Mouse (Mus musculus): ENCODE measurements around the gene Tmem106c.

The Tmem106c gene

GRCm38 (mm10) chr15:97963989-97964835, at the start of gene Tmem106c:
Gene Tmem106c (plus strand): TSS chr15:97964200.
- peak; percentile 72 for DNase-seq (ENCODE audit: low read depth, low spot score)

GRCm38 (mm10) chr15:97914331-97914747, 49.7 kb upstream of the Tmem106c start:
- no peak for DNase-seq (ENCODE audit: low read depth, low spot score)

- no peak for DNase-seq (ENCODE audit: low read depth, low spot score)
Measured at GRCm38 (mm10) chr15:97917994-97918393, 46.0 kb upstream of the Tmem106c start.

DNA sequence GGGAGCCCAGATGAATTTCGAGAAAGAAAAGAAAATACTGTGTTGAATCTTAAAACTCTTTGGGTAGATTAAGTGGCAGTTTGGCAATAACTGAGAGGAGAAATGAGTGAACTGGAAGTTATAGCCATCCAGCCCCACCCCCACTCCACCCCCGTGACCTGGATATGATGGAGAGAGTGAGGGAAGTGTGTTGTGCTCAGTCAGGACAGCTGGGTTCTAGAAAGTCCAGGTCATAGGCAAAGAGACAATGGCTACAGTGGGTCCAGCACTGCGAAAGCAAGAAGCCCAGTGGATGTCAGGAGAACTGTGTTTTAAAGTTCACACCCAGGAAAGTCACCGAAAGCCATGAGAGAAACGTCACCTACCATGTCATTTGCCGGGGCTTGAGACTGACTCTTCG, 44.8 kb upstream of the Tmem106c start:
- no peak for DNase-seq (ENCODE audit: low read depth, low spot score)

GRCm38 (mm10) chr15:97920306-97920705, 43.7 kb upstream of the Tmem106c start:
- DNase-seq (ENCODE audit: low read depth, low spot score), result no peak

GRCm38 (mm10) chr15:97921796-97922195, 42.2 kb upstream of the Tmem106c start:
- DNase-seq (ENCODE audit: low read depth, low spot score), result no peak

- DNase-seq (ENCODE audit: low read depth, low spot score), result no peak
Measured at GRCm38 (mm10) chr15:97922421-97922820, 41.6 kb upstream of the Tmem106c start.

DNA sequence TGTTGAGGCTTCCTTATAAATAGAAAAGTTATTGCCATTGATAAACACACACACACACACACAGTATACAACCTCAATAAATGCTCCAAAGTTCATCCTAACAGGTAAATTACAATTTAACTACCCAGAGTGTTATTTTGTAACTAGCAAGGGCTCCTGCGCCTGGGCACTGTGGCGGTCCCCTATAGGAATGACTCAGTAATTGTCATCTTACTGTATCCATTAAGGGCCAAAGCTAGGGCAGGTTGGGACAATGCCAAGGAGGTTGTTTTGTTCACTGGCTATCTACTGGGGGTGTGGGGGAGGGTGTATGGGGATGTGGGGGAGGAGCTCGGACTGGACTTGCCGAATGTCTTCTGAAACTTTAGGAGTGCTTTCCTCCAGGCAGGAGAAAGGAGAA, 37.0 kb upstream of the Tmem106c start:
- DNase-seq (ENCODE audit: low read depth, low spot score), result no peak

- no peak for DNase-seq (ENCODE audit: low read depth, low spot score)
Measured at GRCm38 (mm10) chr15:97927821-97928220, 36.2 kb upstream of the Tmem106c start.

GRCm38 (mm10) chr15:97929259-97929824, 34.7 kb upstream of the Tmem106c start:
- no peak for DNase-seq (ENCODE audit: low read depth, low spot score)

GRCm38 (mm10) chr15:97932441-97932840, 31.6 kb upstream of the Tmem106c start:
- DNase-seq (ENCODE audit: low read depth, low spot score), result no peak

- no peak for DNase-seq (ENCODE audit: low read depth, low spot score)
Measured at GRCm38 (mm10) chr15:97938580-97938979, 25.4 kb upstream of the Tmem106c start.

GRCm38 (mm10) chr15:97940088-97940487, 23.9 kb upstream of the Tmem106c start:
- DNase-seq (ENCODE audit: low read depth, low spot score), result no peak

- no peak for DNase-seq (ENCODE audit: low read depth, low spot score)
Measured at GRCm38 (mm10) chr15:97941306-97941705, 22.7 kb upstream of the Tmem106c start.

DNA sequence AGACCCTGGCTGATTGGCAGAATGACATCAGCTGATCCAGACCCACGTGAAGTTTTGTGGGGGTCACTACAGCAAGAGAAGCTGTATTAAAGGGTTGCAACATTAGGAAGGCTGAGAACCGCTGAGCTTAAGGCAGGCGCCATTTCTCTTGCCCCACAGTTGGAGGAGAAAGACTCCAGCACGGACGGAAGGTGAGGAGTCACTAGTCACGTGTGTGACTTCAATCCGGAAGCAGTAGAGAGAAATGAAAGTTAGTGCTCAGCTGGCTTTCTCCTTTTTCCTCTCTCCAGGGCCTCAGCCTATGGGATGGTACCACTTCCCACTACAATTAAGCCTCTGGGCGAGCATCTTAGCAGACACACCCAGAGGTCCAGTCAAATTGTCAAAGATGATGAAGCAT, 21.5 kb upstream of the Tmem106c start:
- DNase-seq (ENCODE audit: low read depth, low spot score), result no peak

DNA sequence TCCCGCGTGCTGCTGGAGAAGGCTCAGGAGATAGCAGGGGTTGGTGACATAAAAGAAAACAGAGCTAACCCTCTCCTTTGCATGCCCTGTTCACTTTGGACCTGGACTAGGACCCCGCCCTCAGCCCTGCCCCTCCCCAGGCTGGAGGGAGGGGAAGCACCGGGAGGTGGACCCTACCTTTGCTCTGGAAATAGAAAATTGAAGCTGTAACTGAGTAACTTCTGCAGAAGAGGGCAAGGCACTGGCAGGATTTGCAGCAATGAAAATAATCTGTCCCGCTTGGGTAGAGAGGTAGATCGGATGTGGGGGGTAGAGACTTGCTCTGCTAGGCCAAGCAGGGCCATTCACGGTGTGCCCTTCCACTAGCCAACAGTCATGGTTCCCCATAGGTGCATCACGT, 20.6 kb upstream of the Tmem106c start:
- DNase-seq (ENCODE audit: low read depth, low spot score), result no peak

- DNase-seq (ENCODE audit: low read depth, low spot score), result no peak
Measured at GRCm38 (mm10) chr15:97944919-97945574, 19.0 kb upstream of the Tmem106c start.

DNA sequence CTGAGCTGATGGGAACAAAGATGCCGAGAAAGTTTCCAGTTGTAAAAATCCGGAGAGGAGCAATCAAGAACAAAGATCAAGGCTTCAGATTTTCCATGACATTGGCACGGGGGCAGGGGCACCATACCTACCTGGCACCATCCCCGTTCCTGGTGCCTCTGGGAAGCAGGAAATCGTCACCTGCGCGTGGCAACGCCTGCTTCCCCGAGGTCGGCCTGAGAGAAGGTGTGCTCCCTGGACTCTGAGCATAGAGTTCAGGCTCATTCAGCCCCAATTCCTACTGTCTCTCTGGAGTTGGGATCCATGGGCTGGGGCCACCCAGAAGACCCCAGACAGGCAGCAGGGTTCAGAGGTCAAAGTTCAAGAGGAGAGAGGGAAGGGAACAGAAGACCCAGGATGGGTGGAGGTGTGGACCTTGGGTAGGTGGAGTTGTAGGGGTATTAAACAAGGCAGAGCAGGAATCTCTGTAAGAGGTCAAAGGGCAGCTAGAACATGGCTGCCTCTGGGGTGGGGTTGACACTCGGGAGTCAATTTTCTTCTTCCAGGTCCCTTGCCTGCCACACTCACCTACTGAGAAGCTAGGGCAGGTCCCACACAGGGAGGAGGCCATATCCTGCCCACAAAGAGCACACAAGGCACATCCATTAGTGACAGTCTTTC, 18.2 kb upstream of the Tmem106c start:
- DNase-seq (ENCODE audit: low read depth, low spot score), result no peak

DNA sequence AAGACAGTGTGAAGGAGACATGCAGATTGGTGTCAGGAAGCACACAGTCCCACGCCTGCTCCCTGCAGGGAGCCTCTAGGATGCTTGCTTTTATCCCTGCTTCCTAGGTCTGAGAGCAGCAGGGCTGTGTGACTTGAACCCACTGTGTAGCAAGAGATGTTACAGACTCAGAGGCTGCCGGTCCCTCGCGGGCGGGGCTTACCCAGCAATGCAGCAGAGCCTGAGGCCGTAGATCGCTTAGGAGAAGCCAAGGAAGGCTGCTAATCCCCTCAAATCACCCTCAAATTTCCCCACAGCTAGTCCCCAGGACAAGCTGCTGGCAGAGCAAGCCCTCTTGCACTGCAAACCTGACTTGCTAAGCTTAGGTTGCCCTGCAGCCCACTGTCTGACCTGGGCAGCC, 15.3 kb upstream of the Tmem106c start:
- no peak for DNase-seq (ENCODE audit: low read depth, low spot score)

- DNase-seq (ENCODE audit: low read depth, low spot score), result no peak
Measured at GRCm38 (mm10) chr15:97949706-97950105, 14.3 kb upstream of the Tmem106c start.

GRCm38 (mm10) chr15:97950240-97950639, 13.8 kb upstream of the Tmem106c start:
- no peak for DNase-seq (ENCODE audit: low read depth, low spot score)
